Comparison of ENCODE assay signal across 16 mouse cellular contexts in the genomic region with DNA sequence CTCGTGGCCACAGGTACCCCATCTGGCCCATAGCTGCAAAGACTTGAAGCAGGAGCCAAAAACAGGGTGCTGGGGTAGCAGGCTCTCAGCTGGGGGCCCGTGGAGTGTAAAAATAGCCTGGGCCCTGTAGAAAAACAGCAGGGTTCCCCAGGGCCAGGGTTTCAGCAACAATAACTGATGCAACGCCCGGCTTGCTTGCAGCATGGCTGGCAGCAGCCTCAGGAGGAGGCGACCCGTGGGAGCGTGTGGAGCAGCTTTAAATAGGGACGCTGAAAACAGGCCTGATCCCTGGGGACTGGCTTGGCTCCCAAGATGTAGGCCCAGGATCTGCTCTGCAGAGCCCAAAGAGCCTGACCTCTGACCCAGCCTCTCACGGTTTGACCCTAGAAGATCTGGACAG. TPM values are rescaled to one million over a fixed set of nuclear protein-coding genes. Genes with fewer than 3 reads are reported as not detected.
DNase-seq lines count a peak whose midpoint lies in the region; ATAC-seq and TF ChIP-seq lines count a peak whose summit lies in the region.
"Had no signal": no experiment of that assay in that cellular context is flagged by ENCODE, and none has a peak within 500 bp of the region (broad histone marks: within the 10 kb centered on the region; RNA-seq: fewer than 3 reads in every experiment).

No protein-coding gene starts in this region.

- no peaks in the 10 kb centered on the region for H3K4me1 ChIP-seq in kidney, embryonic 14.5 days (ENCODE audit: control insufficient read depth, insufficient read depth, low read length)
- H3K4me1 ChIP-seq in cortical plate, adult 2 months (ENCODE audit: control insufficient read depth, insufficient read depth, low read length): peaks cover 11% of the 10 kb centered on the region
- peaks cover 10% of the 10 kb centered on the region; the same call in 1 of the 2 replicates for H3K4me1 ChIP-seq in forebrain, embryonic 11.5 days (replicated peaks; ENCODE audit: control insufficient read depth, insufficient read depth, low read length)
- H3K4me1 ChIP-seq: embryonic facial prominence, embryonic 12.5 days; intestine, embryonic 15.5 days; liver, embryonic 15.5 days had no signal

- TF ChIP-seq CTCF in cortical plate, adult 2 months (IDR thresholded peaks at IDR 0.05; ENCODE audit: extremely low read depth, insufficient read depth, low read length): no peak

- no peak overlapping the region for H3K4me2 ChIP-seq in kidney, embryonic 14.5 days (replicated peaks; ENCODE audit: low read depth, low read length)
- H3K4me2 ChIP-seq in forebrain, embryonic 11.5 days (ENCODE audit: low read depth, low read length, severe bottlenecking): no peak overlapping the region
- H3K4me2 ChIP-seq: embryonic facial prominence, embryonic 12.5 days; hindbrain, embryonic 13.5 days; intestine, embryonic 15.5 days; liver, embryonic 15.5 days had no signal

- H3K4me3 ChIP-seq in kidney, embryonic 14.5 days (ENCODE audit: low read length): no peak overlapping the region
- H3K4me3 ChIP-seq in cortical plate, adult 2 months (ENCODE audit: insufficient read depth, low read length): no peak overlapping the region
- no peak overlapping the region for H3K4me3 ChIP-seq in forebrain, embryonic 11.5 days (ENCODE audit: low read depth, low read length)
- H3K4me3 ChIP-seq: embryonic facial prominence, embryonic 12.5 days; forebrain, embryonic 10.5 days; hindbrain, embryonic 13.5 days; intestine, embryonic 15.5 days; liver, embryonic 15.5 days; megakaryocyte, embryonic 14.5 days had no signal

- no peak for TF ChIP-seq POLR2A in cortical plate, adult 2 months (IDR thresholded peaks at IDR 0.05; ENCODE audit: extremely low read depth, insufficient read depth, low read length)

- peak; percentile 60 for ATAC-seq in frontal cortex, adult (ENCODE audit: low TSS enrichment)
- no peak for ATAC-seq in kidney, embryonic 14.5 days (ENCODE audit: low FRiP score, low TSS enrichment)
- ATAC-seq in forebrain, embryonic 11.5 days (replicated peaks; ENCODE audit: low FRiP score): no peak
- ATAC-seq: intestine, embryonic 15.5 days had no signal

- no peak overlapping the region for H3K9ac ChIP-seq in kidney, embryonic 14.5 days (ENCODE audit: low read depth, low read length)
- no peak overlapping the region for H3K9ac ChIP-seq in forebrain, embryonic 11.5 days (ENCODE audit: low read length)
- H3K9ac ChIP-seq: embryonic facial prominence, embryonic 12.5 days; hindbrain, embryonic 13.5 days; intestine, embryonic 15.5 days; liver, embryonic 15.5 days had no signal

- DNase-seq in frontal cortex, postnatal 25 days (ENCODE audit: low spot score in 2 of 2): no peak
- DNase-seq in kidney, postnatal 14 days: peak; percentile 30
- peak; percentile 49 for DNase-seq in NIH3T3 (ENCODE audit: low read depth)
- no peak for DNase-seq in cerebellum, postnatal 14 days
- DNase-seq in forebrain, embryonic 11.5 days (ENCODE audit: low spot score): no peak
- DNase-seq: cerebellum, adult 11-12 months; lung, postnatal 10 days had no signal

- no peak overlapping the region for H3K27ac ChIP-seq in kidney, embryonic 14.5 days (ENCODE audit: low read depth, low read length)
- peak overlapping the region; percentile 48; the same call in 1 of the 2 replicates for H3K27ac ChIP-seq in cortical plate, adult 2 months (ENCODE audit: insufficient read depth, low read length)
- H3K27ac ChIP-seq in forebrain, embryonic 11.5 days (ENCODE audit: low read depth, low read length): no peak overlapping the region
- H3K27ac ChIP-seq: embryonic facial prominence, embryonic 12.5 days; forebrain, embryonic 10.5 days; hindbrain, embryonic 13.5 days; intestine, embryonic 15.5 days; liver, embryonic 15.5 days had no signal

- no peaks in the 10 kb centered on the region for H3K9me3 ChIP-seq in kidney, embryonic 14.5 days (ENCODE audit: control insufficient read depth, low read length)
- no peaks in the 10 kb centered on the region for H3K9me3 ChIP-seq in forebrain, embryonic 11.5 days (ENCODE audit: control insufficient read depth, low read length)
- H3K9me3 ChIP-seq: embryonic facial prominence, embryonic 12.5 days; forebrain, embryonic 10.5 days; hindbrain, embryonic 13.5 days; intestine, embryonic 15.5 days; liver, embryonic 15.5 days; megakaryocyte, embryonic 14.5 days had no signal

- WGBS in kidney, embryonic 14.5 days: 88% methylated on average over 9 of the region's 9 CpGs
- 85% methylated on average over 9 of the region's 9 CpGs for WGBS in forebrain, embryonic 11.5 days

- H3K27me3 ChIP-seq in kidney, embryonic 14.5 days (ENCODE audit: control insufficient read depth, insufficient read depth, low read length): no peaks in the 10 kb centered on the region
- no peaks in the 10 kb centered on the region for H3K27me3 ChIP-seq in forebrain, embryonic 11.5 days (ENCODE audit: control insufficient read depth, insufficient read depth, low read length)
- H3K27me3 ChIP-seq: embryonic facial prominence, embryonic 12.5 days; hindbrain, embryonic 13.5 days; intestine, embryonic 15.5 days; liver, embryonic 15.5 days had no signal

- peaks cover 93% of the 10 kb centered on the region for H3K36me3 ChIP-seq in kidney, embryonic 14.5 days (ENCODE audit: control insufficient read depth, insufficient read depth, low read length)
- H3K36me3 ChIP-seq in forebrain, embryonic 11.5 days (ENCODE audit: control insufficient read depth, insufficient read depth, low read length): peaks cover 9% of the 10 kb centered on the region

RNA-seq across cellular contexts. Expression of a gene that starts 24.8 kb away (rescaled TPM):
- 15.4 and 28.0 TPM in 2 replicates for polyA plus RNA-seq in kidney, embryonic 14.5 days (2014; fragmentation: Nextera tagmentation; extraction: Ambion mirVana)
- 42.8 and 47.0 TPM in 2 replicates for polyA plus RNA-seq in cortical plate, adult 2 months (2012; rRNA removed)
- 38.0 and 41.5 TPM in 2 replicates for polyA plus RNA-seq in forebrain, embryonic 11.5 days (2014; fragmentation: Nextera tagmentation; extraction: Ambion mirVana)

Comparison
In these comparisons a context has a peak if more than half of its experiments do, and no peak if none do; other contexts are left out.
1. DNase-seq: peak in kidney, postnatal 14 days (single experiment) and NIH3T3 (single experiment); none in frontal cortex, postnatal 25 days (0 of 2), cerebellum, postnatal 14 days (0 of 2) and forebrain, embryonic 11.5 days (single experiment).